Mouse (Mus musculus): ENCODE data around the gene Itgb3bp. TPM values are rescaled to one million over a fixed set of nuclear protein-coding genes. Genes with fewer than 3 reads are reported as not detected.

The Itgb3bp gene
- polyA plus RNA-seq, 1 experiment from 2014 or later, result 39.2 TPM

DNA sequence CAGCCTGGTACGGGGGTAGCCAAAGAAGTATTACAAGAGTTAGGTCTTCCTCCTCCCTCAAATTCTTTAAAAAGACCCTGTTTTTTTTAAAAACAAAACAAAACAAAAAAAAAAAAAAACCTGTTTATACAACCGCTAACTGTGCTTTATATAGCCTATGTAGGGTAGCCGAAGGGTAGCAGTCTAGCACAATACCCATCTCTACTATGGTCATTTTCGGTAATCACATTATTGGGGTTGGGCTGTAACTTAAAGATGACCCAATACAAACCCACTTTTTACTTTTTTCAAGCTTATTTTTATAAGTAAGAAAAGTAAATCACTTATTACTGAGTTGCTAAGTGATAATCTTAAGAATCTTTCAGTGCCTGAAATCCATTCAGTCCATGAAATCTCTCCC lies 101.3 kb downstream of the Itgb3bp start:
- Histone ChIP-seq H3K36me3 (no peaks in the 10 kb centered on the region), H3K9ac (no peak overlapping the region), H3K4me1 (replicated peaks) (peaks cover 9% of the 10 kb centered on the region), H3K4me2 (peak overlapping the region; percentile 79), H3K27ac (no peak overlapping the region), H3K4me3 (peak overlapping the region; percentile 66), H3K27me3 (no peaks in the 10 kb centered on the region), H3K9me3 (replicated peaks) (no peaks in the 10 kb centered on the region)
- WGBS, result 53% methylated on average over 4 of the region's 4 CpGs
- no peak for ATAC-seq (replicated peaks; ENCODE audit: insufficient number of reproducible peaks, insufficient read depth, low FRiP score, low read depth)

DNA sequence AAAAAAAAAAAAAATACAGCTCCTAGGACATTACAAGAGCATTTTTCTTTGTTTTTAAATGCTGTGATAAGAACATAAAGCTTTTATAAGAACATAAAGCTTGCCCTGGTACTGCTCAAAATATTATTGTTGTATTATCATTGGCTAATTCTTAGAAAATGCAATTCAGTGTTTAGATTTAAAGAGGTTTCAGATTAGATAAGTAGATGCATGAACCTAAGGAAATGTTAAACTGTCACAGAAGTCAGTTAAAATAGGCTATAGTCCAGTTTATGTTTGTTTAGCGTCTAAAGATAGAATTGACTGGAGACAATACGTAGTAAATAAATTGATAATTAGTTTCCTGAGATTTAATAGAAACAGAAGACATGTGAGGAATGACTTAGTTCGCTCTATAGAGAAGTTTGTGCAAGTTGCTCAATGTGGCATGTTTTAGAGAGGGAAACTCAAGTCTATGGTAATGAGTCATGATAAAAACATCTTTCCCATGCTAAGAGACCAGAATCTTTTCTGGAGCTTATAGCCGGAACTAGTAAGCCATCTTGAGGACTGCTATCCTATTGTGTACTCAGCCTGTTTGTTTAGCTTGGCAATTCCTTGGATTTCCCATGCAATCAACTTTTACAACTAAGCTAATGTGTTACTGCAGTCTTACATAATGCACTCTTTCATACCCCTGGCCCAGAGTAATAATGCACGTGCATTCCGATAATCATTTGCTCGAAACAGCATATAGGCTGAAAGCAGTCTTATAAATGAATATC lies 112.7 kb downstream of the Itgb3bp start:
- Histone ChIP-seq H3K36me3 (no peaks in the 10 kb centered on the region), H3K9me3 (replicated peaks) (no peaks in the 10 kb centered on the region), H3K27ac (no peak overlapping the region), H3K4me3 (no peak overlapping the region), H3K4me1 (replicated peaks) (no peaks in the 10 kb centered on the region), H3K9ac (no peak overlapping the region), H3K4me2 (no peak overlapping the region), H3K27me3 (no peaks in the 10 kb centered on the region)
- ATAC-seq (replicated peaks; ENCODE audit: insufficient number of reproducible peaks, insufficient read depth, low FRiP score, low read depth), result no peak
- WGBS, result 79% methylated on average over 7 of the region's 7 CpGs

DNA sequence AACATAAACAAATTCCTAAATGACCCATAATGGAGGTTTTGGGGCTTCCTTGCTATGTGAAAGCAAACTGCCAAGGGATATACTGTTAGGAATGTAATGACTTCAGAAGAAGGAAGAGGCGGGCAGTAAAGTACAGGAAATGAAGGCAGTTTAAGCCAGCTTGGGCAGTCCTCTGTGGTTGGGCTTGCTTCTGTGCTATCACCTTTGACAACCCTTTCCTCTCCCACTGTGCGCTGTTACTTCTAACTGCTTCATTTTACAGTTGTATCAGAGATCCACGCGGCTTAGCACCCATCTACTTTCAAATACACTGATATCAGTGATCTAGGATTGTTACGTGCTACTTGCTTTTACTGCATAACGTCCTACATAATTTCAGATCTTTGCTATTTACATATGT lies 137.2 kb downstream of the Itgb3bp start:
- Histone ChIP-seq H3K36me3 (no peaks in the 10 kb centered on the region), H3K27ac (no peak overlapping the region), H3K9ac (no peak overlapping the region), H3K4me3 (no peak overlapping the region), H3K27me3 (no peaks in the 10 kb centered on the region), H3K9me3 (replicated peaks) (no peaks in the 10 kb centered on the region), H3K4me2 (no peak overlapping the region), H3K4me1 (replicated peaks) (no peaks in the 10 kb centered on the region)
- ATAC-seq (replicated peaks; ENCODE audit: insufficient number of reproducible peaks, insufficient read depth, low FRiP score, low read depth), result no peak
- 85% methylated on average over 6 of the region's 6 CpGs for WGBS

DNA sequence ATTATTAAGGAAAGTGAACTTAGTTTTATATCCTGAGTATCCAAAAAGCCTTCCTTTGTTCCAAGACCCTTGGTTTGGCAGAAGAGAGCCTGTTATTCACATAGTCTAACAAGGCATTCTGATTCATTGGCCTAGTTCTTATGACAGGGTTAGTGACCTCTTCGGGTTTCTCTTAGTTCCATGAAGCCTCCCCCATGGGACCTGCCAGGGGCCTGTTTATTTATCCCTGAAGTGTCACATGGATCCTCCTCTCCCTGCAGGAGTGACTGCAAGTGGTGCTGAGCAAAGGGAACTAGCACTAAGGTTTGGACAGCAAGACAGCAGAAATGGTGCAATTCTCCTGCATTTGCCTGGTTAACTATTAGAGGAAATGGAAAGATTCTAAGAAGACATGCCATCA lies 156.6 kb downstream of the Itgb3bp start:
- WGBS, result 37% methylated on average over 1 of the region's 1 CpGs
- ATAC-seq (replicated peaks; ENCODE audit: insufficient number of reproducible peaks, insufficient read depth, low FRiP score, low read depth), result no peak
- Histone ChIP-seq H3K27me3 (no peaks in the 10 kb centered on the region), H3K4me2 (no peak overlapping the region), H3K4me3 (no peak overlapping the region), H3K9ac (no peak overlapping the region), H3K27ac (no peak overlapping the region), H3K4me1 (replicated peaks) (no peaks in the 10 kb centered on the region), H3K36me3 (no peaks in the 10 kb centered on the region), H3K9me3 (replicated peaks) (no peaks in the 10 kb centered on the region)

DNA sequence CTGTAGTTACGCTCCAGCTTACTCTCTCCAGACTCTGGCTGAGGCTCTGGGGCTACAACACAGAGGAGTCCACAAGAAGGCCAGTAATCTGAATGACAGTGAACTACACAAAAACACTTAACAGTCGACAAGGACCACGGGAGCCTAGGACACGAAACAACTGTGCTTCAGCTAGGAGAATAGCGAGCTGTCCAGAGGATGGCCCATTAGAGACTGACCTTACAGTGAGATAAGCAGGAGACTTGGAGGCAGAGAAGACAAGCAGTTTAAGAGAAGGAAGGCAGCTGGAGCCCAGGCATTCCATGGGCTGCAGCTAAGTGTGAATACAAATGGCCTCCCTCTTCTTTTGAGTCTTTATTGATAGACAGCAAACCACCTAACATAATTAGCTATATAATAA lies 159.1 kb downstream of the Itgb3bp start:
- ATAC-seq (replicated peaks; ENCODE audit: insufficient number of reproducible peaks, insufficient read depth, low FRiP score, low read depth), result no peak
- WGBS, result 58% methylated on average over 5 of the region's 5 CpGs
- H3K9me3 ChIP-seq (replicated peaks), result no peaks in the 10 kb centered on the region

DNA sequence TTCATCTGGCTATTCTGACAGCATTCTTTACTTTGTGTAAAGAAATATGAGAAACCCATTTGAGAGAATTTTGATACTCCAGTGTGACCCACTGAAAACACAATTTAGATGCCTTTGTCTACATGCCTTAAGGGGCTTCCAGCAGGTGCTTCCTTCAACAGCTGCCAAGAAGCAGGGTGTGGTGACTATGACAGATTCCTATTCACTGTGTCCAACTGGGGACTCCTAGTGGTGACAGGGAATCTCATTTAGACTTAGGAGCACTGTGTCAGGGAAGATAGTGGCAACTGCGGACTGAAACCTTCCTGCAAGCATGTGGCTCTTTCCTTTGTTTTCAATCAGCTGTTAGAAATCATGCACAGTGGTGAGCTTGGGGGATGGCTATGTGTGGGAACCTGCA lies 162.9 kb downstream of the Itgb3bp start:
- ATAC-seq (replicated peaks; ENCODE audit: insufficient number of reproducible peaks, insufficient read depth, low FRiP score, low read depth), result 0 out of 2 replicates have a peak, but pooled peaks have one; percentile 47
- Histone ChIP-seq H3K4me3 (no peak overlapping the region), H3K4me1 (replicated peaks) (no peaks in the 10 kb centered on the region), H3K4me2 (no peak overlapping the region), H3K9me3 (replicated peaks) (no peaks in the 10 kb centered on the region), H3K27me3 (no peaks in the 10 kb centered on the region), H3K36me3 (no peaks in the 10 kb centered on the region), H3K27ac (no peak overlapping the region), H3K9ac (no peak overlapping the region)
- WGBS, result 30% methylated on average over 1 of the region's 1 CpGs

More for the DNA sequence above, 159.1 kb downstream of the Itgb3bp start:
- Histone ChIP-seq H3K4me2 (no peak overlapping the region), H3K4me3 (no peak overlapping the region), H3K36me3 (no peaks in the 10 kb centered on the region), H3K4me1 (replicated peaks) (no peaks in the 10 kb centered on the region), H3K27ac (no peak overlapping the region), H3K9ac (no peak overlapping the region), H3K27me3 (no peaks in the 10 kb centered on the region)

DNA sequence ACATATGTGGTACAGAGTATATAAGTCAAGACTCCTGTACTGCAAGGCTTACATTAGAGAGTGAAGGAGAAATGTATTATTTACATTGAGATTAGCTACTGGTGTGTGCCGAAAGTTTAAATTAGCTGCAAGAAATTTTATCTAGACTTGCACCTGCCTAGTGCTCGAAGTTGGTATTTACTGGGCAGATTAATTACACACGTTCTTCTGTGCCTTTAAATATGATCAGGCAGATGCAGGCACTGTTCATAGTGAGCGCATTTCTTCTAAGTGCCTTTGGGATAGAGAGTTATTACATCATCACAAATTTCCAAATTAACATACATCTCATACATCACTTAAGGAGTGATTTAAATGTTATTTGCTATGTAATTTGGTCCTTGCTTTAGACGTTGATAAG lies 163.3 kb downstream of the Itgb3bp start:
- H3K4me2 ChIP-seq, result no peak overlapping the region
- 66% methylated on average over 5 of the region's 5 CpGs for WGBS
- H3K4me1 ChIP-seq (replicated peaks), result no peaks in the 10 kb centered on the region
- no peak overlapping the region for H3K9ac ChIP-seq
- no peaks in the 10 kb centered on the region for H3K9me3 ChIP-seq (replicated peaks)
- no peaks in the 10 kb centered on the region for H3K27me3 ChIP-seq
- no peak overlapping the region for H3K27ac ChIP-seq
- no peaks in the 10 kb centered on the region for H3K36me3 ChIP-seq
- ATAC-seq (replicated peaks; ENCODE audit: insufficient number of reproducible peaks, insufficient read depth, low FRiP score, low read depth), result no peak
- H3K4me3 ChIP-seq, result no peak overlapping the region

DNA sequence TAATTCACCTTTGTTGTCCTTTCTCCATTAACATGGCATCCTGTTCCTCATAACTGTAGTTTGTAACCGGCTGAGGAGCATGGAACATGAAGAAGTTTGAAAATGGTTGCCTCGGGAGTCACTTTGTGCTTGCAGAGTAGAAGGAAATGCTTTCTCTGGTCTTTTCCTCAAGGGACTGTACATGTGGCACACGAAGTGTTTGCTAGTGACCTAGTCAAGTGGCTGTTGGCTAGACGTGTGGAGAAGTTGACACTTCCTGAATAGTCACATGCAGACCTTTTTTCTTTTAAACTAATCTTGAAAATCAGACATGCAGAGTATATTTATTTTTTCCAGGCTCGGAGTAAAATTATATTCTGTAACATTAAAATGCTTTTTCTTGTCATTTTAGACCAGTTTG lies 177.2 kb downstream of the Itgb3bp start:
- no peaks in the 10 kb centered on the region for H3K27me3 ChIP-seq
- H3K4me1 ChIP-seq (replicated peaks), result no peaks in the 10 kb centered on the region
- peaks cover 5% of the 10 kb centered on the region; the same call in 1 of the 2 replicates for H3K36me3 ChIP-seq
- no peak overlapping the region for H3K27ac ChIP-seq
- no peak overlapping the region for H3K4me3 ChIP-seq
- no peaks in the 10 kb centered on the region for H3K9me3 ChIP-seq (replicated peaks)
- whole genome bisulfite sequencing, result 77% methylated on average over 5 of the region's 5 CpGs
- H3K4me2 ChIP-seq, result no peak overlapping the region
- ATAC-seq (replicated peaks; ENCODE audit: insufficient number of reproducible peaks, insufficient read depth, low FRiP score, low read depth), result no peak
- H3K9ac ChIP-seq, result no peak overlapping the region

DNA sequence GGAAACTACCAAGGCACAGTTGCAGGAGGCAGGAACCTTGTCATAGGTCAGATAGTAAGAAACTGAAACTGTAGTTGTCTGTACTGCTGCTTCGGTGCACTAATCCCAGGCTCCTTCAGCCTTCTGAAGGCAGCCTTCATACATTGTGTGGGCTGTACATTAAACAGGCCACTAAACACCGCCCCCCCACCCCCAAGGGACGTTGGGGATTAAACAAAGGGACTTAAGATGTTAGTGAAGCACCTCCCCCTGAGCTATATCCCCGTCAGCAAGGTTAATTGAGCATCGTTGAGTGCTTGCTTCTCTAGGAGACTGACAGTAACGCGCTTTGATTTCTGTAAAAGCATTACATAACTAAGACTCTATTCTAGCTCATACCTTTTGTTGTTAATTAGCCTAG lies 189.8 kb downstream of the Itgb3bp start:
- Histone ChIP-seq H3K36me3 (no peaks in the 10 kb centered on the region), H3K27ac (no peak overlapping the region), H3K27me3 (no peaks in the 10 kb centered on the region), H3K9me3 (replicated peaks) (no peaks in the 10 kb centered on the region), H3K9ac (no peak overlapping the region), H3K4me3 (no peak overlapping the region), H3K4me1 (replicated peaks) (no peaks in the 10 kb centered on the region), H3K4me2 (no peak overlapping the region)
- no peak for ATAC-seq (replicated peaks; ENCODE audit: insufficient number of reproducible peaks, insufficient read depth, low FRiP score, low read depth)
- WGBS, result 63% methylated on average over 7 of the region's 7 CpGs

DNA sequence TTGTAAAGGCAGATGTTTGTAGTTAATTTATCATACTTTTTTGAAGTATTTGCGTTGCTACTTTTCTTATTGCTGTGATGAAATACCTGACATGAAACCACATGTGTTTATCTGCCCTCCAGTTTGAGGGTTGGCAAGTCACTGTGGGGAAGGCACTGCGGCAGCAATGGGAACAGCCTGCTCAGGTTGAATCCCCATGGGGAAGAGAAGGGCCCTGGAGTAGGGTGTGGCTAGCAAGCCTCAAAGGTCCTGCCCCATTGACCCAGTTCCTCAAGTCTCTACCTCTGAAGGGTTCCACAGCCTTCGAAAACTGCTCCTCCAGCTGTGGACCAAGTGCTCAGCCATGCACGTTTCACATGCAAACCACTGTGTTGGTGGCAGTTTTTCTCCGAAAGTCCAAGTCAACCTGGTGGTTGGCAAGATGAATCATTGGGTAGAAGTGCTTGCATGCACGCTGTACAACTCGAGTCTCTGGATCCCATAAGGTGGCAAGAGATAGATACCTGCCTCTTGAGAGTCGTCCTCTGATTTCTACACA lies 203.6 kb downstream of the Itgb3bp start:
- H3K9me3 ChIP-seq (replicated peaks), result 0 out of 2 replicates have a peak, but pooled peaks cover 6% of the 10 kb centered on the region

DNA sequence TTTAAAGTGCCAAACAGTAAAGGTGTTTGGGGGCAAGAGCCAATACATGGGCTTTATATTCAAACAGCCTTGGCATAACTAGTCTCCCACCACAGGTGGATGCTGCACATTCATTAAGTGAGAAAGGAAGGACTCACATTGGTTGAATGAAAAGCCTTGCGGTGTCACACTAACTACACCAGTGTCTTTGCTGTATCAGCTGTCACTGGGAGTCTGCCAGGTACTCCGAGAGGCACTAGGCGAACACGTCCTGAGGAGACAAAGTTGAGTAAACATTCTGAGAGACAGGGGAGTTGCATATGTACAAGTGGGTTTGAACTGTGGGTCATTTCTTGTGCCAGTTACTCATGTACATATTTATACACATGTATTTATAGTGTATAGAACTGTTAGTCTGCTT lies 205.3 kb downstream of the Itgb3bp start:
- 68% methylated on average over 4 of the region's 4 CpGs for WGBS
- no peak overlapping the region for H3K27ac ChIP-seq
- no peak overlapping the region for H3K9ac ChIP-seq
- ATAC-seq (replicated peaks; ENCODE audit: insufficient number of reproducible peaks, insufficient read depth, low FRiP score, low read depth), result no peak
- peaks cover 30% of the 10 kb centered on the region for H3K36me3 ChIP-seq
- H3K4me1 ChIP-seq (replicated peaks), result no peaks in the 10 kb centered on the region
- H3K4me3 ChIP-seq, result no peak overlapping the region
- H3K9me3 ChIP-seq (replicated peaks), result no peaks in the 10 kb centered on the region
- H3K27me3 ChIP-seq, result no peaks in the 10 kb centered on the region
- H3K4me2 ChIP-seq, result no peak overlapping the region

More for the DNA sequence above, 203.6 kb downstream of the Itgb3bp start:
- no peaks in the 10 kb centered on the region for H3K27me3 ChIP-seq
- H3K4me2 ChIP-seq, result no peak overlapping the region
- no peak for ATAC-seq (replicated peaks; ENCODE audit: insufficient number of reproducible peaks, insufficient read depth, low FRiP score, low read depth)
- 92% methylated on average over 8 of the region's 8 CpGs for WGBS
- H3K9ac ChIP-seq, result no peak overlapping the region
- peaks cover 40% of the 10 kb centered on the region for H3K36me3 ChIP-seq
- no peaks in the 10 kb centered on the region for H3K4me1 ChIP-seq (replicated peaks)
- H3K4me3 ChIP-seq, result no peak overlapping the region
- no peak overlapping the region for H3K27ac ChIP-seq

DNA sequence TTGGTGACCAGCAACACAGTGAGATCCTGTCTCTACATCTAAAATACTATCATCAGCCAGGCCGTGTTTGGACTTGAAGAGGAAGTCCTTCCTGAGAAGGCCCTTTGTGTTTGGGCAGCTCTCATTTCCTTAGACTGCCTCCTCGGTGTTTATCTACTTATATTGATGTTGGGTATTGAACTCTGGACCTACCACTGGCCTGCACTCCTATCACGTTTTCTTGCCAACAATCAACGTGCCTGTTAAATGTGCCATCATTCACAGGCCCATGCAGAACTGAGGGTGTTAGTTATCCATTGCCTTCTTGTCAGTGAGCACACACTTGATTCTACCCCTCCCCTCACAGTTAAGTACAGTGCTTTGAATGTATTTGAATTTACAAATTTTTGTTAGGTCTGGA lies 211.7 kb downstream of the Itgb3bp start:
- no peak overlapping the region for H3K9ac ChIP-seq
- 66% methylated on average over 4 of the region's 4 CpGs for WGBS
- H3K27me3 ChIP-seq, result no peaks in the 10 kb centered on the region
- no peak overlapping the region for H3K27ac ChIP-seq
- no peak overlapping the region for H3K4me3 ChIP-seq
- no peak for ATAC-seq (replicated peaks; ENCODE audit: insufficient number of reproducible peaks, insufficient read depth, low FRiP score, low read depth)
- H3K4me1 ChIP-seq (replicated peaks), result 0 out of 2 replicates have a peak, but pooled peaks cover 6% of the 10 kb centered on the region
- H3K9me3 ChIP-seq (replicated peaks), result no peaks in the 10 kb centered on the region
- H3K4me2 ChIP-seq, result no peak overlapping the region
- H3K36me3 ChIP-seq, result peaks cover 6% of the 10 kb centered on the region

Measured in heart, embryonic 15.5 days (tissue).